Mouse (Mus musculus) kidney, postnatal 36 days (tissue): ENCODE data around the gene Dgkb.

ENCODE experiments used
- DNase-seq, 2 experiments: peaks; one replicate each; pipeline ENCODE4 v3.0.0; 2021 to 2022; ENCODE audit warnings: mixed read lengths in 2 of 2

Gene Dgkb

DNA sequence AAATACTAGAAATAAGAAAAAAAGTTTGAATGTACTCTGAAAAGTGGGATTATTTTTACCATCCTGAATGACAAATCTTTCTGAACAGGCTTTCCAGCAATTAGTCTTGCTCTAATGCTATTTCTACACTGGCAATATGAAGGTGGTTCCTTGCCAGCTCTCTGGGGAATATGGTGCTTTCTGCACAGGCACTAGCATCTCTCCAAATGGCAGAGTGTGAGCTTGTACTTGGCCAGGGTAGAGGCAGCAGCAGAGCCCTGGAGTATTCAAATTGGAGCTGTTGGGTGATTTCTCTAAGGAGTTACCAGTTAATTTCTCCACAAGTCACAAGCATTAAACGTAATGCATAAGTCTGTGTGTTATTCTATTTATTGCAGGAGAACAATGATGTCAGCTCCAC lies 569.5 kb downstream of the Dgkb start:
- DNase-seq: no peak

DNA sequence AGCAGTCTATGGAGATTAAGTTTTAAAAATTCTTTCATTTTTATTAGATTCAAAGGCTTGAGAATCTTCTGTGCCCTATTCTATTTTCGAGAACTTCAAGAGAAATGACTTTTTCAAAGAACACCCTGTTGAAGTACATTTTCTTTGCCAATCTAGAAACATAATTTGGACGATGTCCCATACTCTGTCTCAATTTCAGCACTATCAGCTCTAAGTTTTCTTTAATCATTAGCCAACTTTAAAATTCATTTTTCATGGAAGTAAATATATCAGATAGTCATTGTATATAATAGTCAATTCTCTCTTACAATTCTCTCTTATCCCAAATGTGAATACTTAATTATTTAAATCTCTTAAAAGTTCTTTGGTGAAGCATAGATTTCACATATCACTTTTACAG lies 570.1 kb downstream of the Dgkb start:
- no peak for DNase-seq

GRCm38 (mm10) chr12:38388243-38388642 lies 570.7 kb downstream of the Dgkb start:
- DNase-seq: no peak

- no peak for DNase-seq
Measured at GRCm38 (mm10) chr12:38397754-38398312, 580.3 kb downstream of the Dgkb start.

- DNase-seq: no peak
Measured at GRCm38 (mm10) chr12:38400089-38400488, 582.6 kb downstream of the Dgkb start.

GRCm38 (mm10) chr12:38435364-38436130 lies 618.0 kb downstream of the Dgkb start:
- no peak for DNase-seq

DNA sequence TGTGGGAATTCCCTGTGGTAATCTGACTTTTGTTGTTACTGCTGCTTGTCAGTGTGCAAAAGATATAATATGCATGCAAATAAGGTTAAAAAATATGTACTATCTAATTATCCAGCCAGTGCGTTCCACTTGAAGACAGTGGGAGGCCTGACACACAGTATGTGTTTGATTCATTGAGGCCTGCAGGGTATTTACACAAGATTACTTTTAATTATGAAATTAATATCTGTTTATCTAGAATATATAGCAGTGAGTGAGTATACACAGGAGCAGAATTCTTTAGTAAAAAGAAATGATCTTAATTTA lies 618.6 kb downstream of the Dgkb start:
- DNase-seq: no peak

- DNase-seq: no peak
Measured at GRCm38 (mm10) chr12:38450323-38451087, 633.0 kb downstream of the Dgkb start.

DNA sequence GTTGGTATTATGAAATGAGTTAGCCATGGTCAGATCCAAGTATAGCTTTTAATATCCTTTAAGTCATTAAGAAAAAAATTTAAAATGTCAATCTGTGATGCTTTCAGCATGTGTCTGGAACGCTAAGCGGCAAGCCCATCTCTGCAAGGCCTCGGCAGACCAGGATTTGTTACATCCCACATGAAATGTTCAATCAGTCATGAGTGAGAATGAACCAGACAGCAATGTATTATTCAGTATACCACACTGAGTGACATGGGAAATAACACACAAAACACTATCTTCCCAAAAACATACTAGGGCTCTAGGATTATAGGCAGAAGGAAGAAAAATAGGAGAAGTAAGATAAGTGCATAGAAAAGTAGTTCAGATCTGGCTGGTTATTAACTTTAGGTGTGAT lies 634.2 kb downstream of the Dgkb start:
- no peak for DNase-seq

- DNase-seq: no peak
Measured at GRCm38 (mm10) chr12:38468191-38468590, 650.7 kb downstream of the Dgkb start.

DNA sequence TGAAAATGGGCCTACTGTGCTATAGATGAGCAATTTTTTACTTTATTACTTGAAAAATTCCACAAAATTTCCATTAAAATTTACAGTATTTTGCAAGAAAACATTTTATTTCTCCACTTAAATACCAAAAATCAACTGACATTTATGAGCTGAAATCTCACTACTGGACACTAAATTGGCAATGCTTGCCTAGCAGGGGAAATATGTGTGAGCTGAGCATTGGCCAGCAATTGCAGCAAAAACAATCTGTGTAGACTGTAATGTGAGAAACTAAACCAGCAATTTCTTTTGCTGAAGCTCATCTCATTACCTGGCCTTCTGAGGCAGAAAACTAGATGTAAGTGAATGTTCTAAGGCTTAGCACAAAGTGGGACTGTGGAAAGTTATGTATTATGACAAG lies 651.1 kb downstream of the Dgkb start:
- DNase-seq: no peak

DNA sequence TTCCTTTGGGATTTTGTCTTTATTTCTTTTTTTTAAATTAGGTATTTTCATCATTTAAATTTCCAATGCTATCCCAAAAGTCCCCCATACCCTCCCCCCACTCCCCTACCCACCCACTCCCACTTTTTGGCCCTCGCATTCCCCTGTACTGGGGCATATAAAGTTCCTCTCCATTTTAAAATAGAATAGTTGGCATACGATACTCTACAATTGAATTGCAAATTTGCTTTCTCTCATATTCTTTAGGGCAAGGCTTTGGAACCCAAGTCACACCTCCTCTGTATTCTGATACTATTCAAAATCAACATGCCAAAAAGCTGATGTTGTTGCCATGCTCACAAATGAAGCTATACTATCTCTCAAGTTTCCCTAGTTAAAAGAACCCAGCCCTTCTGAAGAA lies 679.7 kb downstream of the Dgkb start:
- DNase-seq: no peak

- no peak for DNase-seq
Measured at GRCm38 (mm10) chr12:38500931-38501330, 683.4 kb downstream of the Dgkb start.

- no peak for DNase-seq
Measured at GRCm38 (mm10) chr12:38508195-38508594, 690.7 kb downstream of the Dgkb start.

DNA sequence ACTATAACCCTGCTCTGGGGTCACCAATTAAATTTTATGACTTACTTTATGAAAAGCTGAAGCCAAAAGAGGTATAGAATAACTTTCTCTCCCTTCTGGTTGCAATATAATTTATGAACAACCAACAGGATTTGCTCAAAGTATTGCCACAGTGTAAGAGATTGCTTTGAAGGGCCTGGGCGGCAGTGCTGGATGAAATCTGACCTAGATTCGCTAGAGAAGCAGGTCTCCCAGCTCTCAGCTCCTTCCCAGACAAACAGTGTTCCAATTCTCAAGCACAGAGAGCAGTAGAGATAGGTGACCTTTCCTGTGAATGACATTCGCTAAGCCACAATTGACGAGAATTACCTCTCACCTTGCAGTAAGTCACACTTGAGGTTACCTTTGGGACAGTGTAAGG lies 727.9 kb downstream of the Dgkb start:
- no peak for DNase-seq

GRCm38 (mm10) chr12:38577141-38577540 lies 759.6 kb downstream of the Dgkb start:
- DNase-seq: no peak

DNA sequence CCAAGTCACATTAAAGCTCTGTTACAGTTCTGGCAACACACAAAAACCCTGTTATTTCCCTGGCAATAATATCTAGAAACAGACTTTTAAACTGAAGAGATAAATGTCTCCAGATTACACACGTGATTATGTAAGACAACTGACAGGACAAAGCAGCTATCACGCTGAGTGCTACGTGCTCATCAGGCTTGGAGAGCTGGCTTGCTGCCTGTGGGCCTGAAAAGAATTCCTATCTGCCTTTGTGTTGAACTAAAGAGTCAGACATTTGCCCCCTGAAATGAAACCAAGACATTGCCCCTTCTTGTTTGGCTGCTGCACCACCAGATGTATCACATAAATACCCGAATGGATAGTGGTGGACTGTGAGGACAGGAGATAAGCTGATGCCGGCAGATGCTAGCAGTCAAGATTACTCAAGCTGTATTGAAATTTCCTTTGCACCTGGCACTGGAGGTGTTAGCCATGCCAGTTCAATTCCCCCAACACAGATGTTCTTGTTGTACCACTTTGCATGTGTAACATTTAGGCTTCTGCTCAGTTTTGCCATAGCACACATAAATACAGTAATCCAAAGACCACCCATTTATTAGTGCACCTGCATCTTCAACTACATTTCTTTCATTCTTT lies 761.8 kb downstream of the Dgkb start:
- DNase-seq: no peak

DNA sequence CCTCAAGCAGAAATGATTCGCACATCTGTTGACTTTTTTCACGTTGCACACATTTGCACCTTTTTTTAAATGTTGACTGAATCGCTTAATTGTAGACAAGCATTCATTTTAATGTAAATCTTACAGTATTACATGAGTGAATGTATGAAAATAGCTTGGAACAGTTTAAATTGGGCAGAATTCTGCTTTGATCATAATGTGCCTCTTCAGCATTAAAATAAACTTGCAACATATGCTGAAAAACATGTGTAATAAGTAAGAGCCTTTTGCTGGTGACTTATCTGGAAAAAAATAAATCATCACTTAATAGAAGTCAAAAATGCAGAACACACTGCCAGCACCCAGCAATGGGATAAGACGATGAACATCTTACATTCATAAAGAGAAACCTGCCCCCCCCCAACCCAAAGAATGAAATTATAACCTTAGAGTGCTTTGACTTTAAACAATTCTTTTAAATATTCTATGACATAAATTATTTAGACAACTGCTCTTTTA lies 768.9 kb downstream of the Dgkb start:
- no peak for DNase-seq

- no peak for DNase-seq
Measured at GRCm38 (mm10) chr12:38589951-38590350, 772.4 kb downstream of the Dgkb start.

DNA sequence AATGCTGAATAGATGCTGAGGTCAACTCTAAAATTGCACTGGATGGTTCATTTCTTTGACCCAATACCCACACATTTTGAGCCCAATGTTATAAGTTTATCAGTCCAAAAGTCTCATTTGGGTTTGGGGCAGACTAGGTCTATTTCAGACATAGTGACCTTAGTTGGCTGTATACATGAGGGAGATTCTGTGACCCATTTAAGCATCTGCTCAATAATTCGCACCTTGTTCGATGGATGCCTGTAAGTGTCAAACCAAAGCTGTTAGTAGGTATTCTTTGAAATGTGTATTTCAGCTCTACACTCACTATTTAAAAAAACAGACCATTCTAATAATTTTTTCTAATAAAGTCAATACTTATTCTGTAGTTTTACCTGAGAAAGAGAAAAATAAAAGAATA lies 776.1 kb downstream of the Dgkb start:
- DNase-seq: no peak

- peak in 1 of 2 experiments; percentile 14 for DNase-seq
Measured at GRCm38 (mm10) chr12:38594055-38594454, 776.5 kb downstream of the Dgkb start.

DNA sequence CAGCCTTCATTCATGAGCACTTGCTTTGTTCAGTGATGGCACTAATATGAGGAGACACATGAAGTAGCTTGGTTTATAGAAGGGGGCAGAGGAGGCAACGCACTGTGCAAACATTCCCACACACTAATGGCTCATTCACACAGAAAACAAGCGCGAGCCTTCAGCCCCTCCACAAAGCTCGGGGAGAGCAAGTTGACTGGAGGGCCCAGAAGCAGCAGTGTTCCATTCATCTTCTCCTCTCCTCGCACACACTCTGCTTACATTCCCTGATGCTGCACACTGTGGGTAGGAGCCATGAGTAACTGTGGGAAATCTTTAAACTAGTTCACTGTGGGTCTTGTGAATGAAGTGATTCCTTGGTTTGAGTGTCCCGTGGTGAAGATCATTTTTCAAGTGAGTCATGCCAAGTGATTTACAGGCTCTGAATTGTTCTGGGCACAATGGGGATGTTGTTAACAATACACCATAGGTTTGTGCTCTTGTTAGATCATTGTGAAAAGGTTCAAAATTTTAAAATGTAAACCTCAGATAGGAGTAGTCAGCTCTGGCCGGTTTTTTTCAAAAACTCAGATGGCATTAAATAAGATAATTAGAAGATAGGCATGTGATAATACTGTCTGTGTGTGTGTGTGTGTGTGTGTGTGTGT lies 779.0 kb downstream of the Dgkb start:
- DNase-seq: no peak

DNA sequence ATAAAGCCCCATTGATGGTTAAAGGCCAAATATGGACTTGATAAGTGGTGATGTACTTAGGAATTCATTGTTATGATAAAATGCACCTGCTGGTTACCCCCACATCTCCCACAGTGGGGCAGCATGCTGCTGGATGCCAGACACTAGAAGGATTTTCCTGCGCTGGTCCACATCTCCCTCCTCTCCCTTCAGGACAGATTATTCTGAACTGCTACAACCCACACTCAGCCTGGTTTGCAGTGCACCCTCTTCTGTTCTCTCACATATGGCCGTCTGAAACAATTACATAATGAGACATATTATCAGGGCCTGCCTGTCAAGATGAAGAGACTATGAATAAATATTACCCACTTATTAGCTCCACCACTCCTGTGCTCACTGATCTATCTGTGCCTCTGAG lies 780.6 kb downstream of the Dgkb start:
- DNase-seq: no peak
